Mouse (Mus musculus) left cerebral cortex, adult 18-20 months (tissue): ENCODE data around the gene Tnfsf12. TPM values are rescaled to one million over a fixed set of nuclear protein-coding genes. Genes with fewer than 3 reads are reported as not detected.

Experiments
- DNase-seq, 2 experiments: peaks; one replicate each; pipeline ENCODE4 v3.0.0; 2021 to 2022; ENCODE audit warnings: low spot score in 2 of 2, mixed read lengths in 1 of 2
- microRNA-seq, 2 experiments: library from miRNA; unstranded; fragments of <30 nt; microRNA quantifications; one replicate each; pipeline ENCODE4 v1.2.0; 2021
- total RNA-seq, 2 experiments: library from RNA; stranded (reverse); gene quantifications; 2 replicates each; pipeline ENCODE4 v1.2.3; 2021

Tnfsf12 gene
- total RNA-seq, 2 experiments from 2014 or later, result 11.5 to 12.1 TPM

DNA sequence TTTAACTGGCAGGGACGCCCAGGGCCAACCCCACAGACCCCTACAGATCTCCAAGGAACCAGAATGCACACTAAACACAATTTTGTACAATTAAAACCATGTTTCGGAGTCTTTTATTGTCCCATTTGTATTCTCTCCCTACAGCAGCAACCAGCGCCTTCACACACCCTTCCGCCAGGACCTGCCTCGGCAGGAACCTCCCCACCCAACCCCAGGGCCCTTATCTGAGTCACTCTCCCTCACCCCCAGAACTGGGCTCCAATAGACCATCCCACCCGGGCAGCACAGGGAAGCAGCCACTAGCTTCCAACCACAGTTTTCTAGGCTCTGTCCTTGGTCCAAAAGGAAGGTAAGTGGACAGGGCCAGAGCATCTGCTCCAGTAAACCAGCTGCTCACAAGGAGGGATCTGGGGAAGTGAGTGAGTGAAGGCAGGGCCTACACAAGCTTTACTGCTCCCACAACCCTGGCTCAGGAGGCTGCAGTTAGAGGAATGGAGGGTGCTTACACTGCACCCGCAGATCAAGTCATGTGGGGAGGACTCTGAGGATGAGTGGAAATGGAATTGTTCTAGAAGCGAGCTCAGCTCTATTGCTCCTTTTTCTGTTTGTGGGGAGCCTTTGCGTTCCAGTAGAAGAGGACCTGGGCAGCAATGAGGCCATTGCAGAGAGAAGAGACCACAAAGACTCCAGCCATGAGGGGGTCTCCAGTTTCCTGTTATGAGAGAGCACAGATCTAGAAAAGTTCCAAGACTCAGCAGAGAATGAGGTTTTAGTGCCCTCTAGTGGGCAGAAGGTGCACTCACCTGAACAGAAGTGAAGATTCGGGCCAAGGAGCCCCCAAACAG, 38.8 kb downstream of the Tnfsf12 start:
- DNase-seq, result peak in 1 of 2 experiments; percentile 44

DNA sequence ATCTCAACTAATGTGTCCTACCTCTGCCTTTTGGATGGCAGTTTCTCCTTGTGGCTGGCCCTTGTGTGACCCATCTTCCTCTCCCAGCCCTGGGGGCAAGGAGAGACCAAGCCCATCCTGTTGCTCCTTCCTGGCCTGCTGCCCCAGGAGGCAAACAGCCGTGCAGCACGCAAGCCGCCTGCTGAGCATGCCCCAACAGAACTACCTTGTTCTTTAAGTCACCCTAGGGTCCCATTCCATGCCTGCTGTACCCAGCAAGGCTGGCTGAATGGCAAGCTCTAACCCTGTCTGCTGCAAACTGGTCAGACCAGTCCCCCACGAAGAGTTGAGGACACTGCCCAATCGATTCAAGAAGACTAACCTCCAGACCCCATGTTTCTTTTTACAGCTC, 39.6 kb downstream of the Tnfsf12 start:
- no peak for DNase-seq

DNA sequence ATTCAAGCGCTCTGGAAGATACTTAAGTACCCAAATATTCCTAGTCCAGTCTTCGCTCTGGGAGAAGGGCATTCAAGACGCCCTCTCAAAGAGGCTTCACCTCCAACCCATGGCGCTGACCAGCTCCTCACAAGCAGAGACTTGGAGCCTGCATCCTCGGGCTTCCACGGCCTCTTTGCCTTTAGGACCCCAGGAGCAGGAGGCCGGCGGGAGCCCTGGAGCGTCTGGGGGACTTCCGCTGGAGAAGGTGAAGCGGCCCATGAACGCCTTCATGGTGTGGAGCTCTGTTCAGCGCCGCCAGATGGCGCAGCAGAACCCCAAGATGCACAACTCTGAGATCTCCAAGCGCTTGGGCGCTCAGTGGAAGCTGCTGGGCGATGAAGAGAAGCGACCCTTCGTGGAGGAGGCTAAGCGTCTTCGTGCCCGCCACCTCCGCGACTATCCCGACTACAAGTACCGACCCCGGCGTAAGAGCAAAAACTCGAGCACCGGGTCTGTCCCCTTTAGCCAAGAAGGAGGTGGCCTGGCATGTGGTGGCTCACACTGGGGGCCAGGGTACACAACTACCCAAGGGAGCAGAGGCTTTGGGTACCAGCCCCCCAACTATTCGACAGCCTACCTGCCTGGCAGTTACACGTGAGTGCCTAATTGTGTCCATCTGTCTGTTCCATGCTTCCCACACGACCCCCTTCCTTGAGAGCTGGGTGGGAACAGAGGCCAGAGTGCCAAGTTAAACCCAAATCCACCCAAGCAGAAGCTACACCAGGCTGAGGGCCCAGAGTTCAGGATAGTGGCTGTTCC, 40.2 kb downstream of the Tnfsf12 start, which contains the start of gene Sox15:
Sox15 (plus strand) TSS at position 51 of the 801 bp plus-strand sequence.
- DNase-seq, result peak; percentile 67 to 76

DNA sequence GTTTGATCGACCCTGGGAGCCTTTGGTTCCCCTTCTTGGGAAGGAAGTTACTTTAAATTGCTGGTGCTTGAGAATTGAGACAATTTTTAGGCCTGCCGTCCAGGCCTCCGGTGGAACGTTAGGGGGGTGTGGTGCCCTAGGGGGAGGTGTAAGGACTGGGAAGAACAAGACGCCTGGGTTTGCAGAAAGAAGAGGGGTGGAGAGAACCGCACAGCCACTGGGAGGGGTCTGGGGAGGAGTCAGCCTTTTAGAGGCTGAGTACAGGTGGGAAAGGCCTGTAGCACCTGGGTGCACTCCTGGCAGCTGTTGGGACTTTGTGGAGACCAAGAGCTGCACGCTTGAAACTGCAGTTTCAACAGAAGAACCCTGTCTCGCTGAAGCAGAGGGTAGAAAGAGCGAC, 40.9 kb downstream of the Tnfsf12 start:
- no peak for DNase-seq

DNA sequence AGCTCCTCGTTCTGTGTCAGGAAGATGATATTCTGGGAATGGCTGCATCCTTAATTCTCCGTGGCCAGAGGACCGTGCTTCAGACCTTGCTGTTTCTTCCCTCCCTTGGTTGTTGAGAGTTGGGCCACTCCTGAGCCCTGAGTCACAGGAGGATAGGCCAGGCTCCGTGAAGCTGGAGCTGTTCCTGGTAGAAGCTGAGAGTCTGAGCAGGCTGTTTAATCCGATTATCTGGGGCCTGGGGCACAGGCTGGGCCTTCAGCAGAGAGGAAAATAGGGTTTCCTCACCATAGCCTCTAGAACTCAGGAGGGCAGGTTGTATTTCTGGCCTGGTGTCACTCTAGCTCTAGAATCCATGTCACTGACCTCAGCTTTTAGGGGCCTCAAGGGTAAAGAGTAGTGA, 42.2 kb downstream of the Tnfsf12 start:
- DNase-seq, result no peak

DNA sequence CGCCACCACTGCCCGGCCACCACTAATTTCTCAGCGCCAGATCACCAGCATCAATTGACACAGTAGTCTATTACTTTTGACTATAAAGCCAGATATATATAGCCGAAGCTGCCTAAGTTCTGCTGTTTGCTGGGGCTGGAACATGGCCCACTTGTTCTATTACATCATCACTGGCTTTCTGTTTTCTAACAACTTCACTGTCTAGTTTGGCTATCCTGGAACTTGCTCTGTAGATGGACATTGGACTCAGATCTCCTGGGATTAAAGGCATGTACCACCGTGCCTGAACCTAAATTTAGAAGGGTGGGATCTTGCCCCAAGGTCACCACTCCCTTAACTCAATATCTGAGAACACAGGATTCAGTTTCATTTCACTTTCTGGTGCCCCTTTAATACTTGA, 49.8 kb downstream of the Tnfsf12 start:
- no peak for DNase-seq

Small RNAs within 50 kb of the gene (microRNA-seq; reads per million reads assigned to microRNA genes)
- 6.1 to 10.4 reads per million in 2 experiments for gene Mir1934

Other genes with a start within 250 kb of the Tnfsf12 start
- gene Dnah2, start 146.7 kb downstream of the Tnfsf12 start, total RNA-seq, result 1 to 10 TPM; 2.2 to 3.7 TPM
- 10 to 100 TPM; 51.9 to 65.6 TPM for gene Efnb3, start 135.6 kb downstream of the Tnfsf12 start, total RNA-seq
- 10 to 100 TPM in 1 of 2 experiments, 1 to 10 TPM in 1; 9.2 to 10.7 TPM for gene Wrap53, start 115.6 kb downstream of the Tnfsf12 start, total RNA-seq
- gene Trp53, start 115.5 kb downstream of the Tnfsf12 start, total RNA-seq, result 10 to 100 TPM; 22.9 to 25.9 TPM
- gene Atp1b2, start 89.9 kb downstream of the Tnfsf12 start, total RNA-seq, result 100 to 1,000 TPM; 392 to 424 TPM
- gene Shbg, start 77.9 kb downstream of the Tnfsf12 start, total RNA-seq, result not detected
- 1 to 10 TPM; 8.5 to 9.5 TPM for gene Sat2, start 73.8 kb downstream of the Tnfsf12 start, total RNA-seq
- 100 to 1,000 TPM; 148 TPM for gene Fxr2, start 62.9 kb downstream of the Tnfsf12 start, total RNA-seq
- gene Sox15, start 40.5 kb downstream of the Tnfsf12 start, total RNA-seq, result not detected
- gene Mpdu1, start 33.2 kb downstream of the Tnfsf12 start, total RNA-seq, result 10 to 100 TPM; 47.5 to 58.2 TPM
- 10 to 100 TPM; 15.1 to 15.5 TPM for gene Cd68, start 29.7 kb downstream of the Tnfsf12 start, total RNA-seq
- 100 to 1,000 TPM; 289 to 295 TPM for gene Eif4a1, start 23.4 kb downstream of the Tnfsf12 start, total RNA-seq
- gene Senp3, start 13.8 kb downstream of the Tnfsf12 start, total RNA-seq, result 10 to 100 TPM; 91.4 to 98.7 TPM
- gene Tnfsf13, start 10.1 kb downstream of the Tnfsf12 start, total RNA-seq, result 1 to 10 TPM; 1.6 to 2.9 TPM
- 1 to 10 TPM; 1.7 to 4.1 TPM for gene Tnfsfm13, start 249 bp upstream of the Tnfsf12 start, total RNA-seq
- 10 to 100 TPM; 44.2 to 46.2 TPM for gene Polr2a, start 62.8 kb upstream of the Tnfsf12 start, total RNA-seq
- gene Slc35g3, start 66.1 kb upstream of the Tnfsf12 start, total RNA-seq, result not detected
- gene Zbtb4, start 70.1 kb upstream of the Tnfsf12 start, total RNA-seq, result 100 to 1,000 TPM; 146 to 156 TPM
- gene Chrnb1, start 100.1 kb upstream of the Tnfsf12 start, total RNA-seq, result 1 to 10 TPM; 1.2 TPM
- gene Fgf11, start 106.0 kb upstream of the Tnfsf12 start, total RNA-seq, result 10 to 100 TPM; 17.1 to 18.5 TPM
- gene Tmem102, start 109.8 kb upstream of the Tnfsf12 start, total RNA-seq, result under 1 TPM in 1 of 2 experiments, not detected in 1; 0.26 TPM
- not detected for gene Gm39566, start 119.4 kb upstream of the Tnfsf12 start, total RNA-seq
- gene Spem2, start 122.6 kb upstream of the Tnfsf12 start, total RNA-seq, result not detected
- gene Spem1, start 126.3 kb upstream of the Tnfsf12 start, total RNA-seq, result not detected
- gene Nlgn2, start 141.9 kb upstream of the Tnfsf12 start, total RNA-seq, result 100 to 1,000 TPM; 215 to 224 TPM
- gene Tmem256, start 142.7 kb upstream of the Tnfsf12 start, total RNA-seq, result 100 to 1,000 TPM; 120 to 143 TPM
- gene Plscr3, start 150.5 kb upstream of the Tnfsf12 start, total RNA-seq, result 10 to 100 TPM; 15.6 to 17.7 TPM
- gene Tnk1, start 162.9 kb upstream of the Tnfsf12 start, total RNA-seq, result under 1 TPM in 1 of 2 experiments, not detected in 1; 0.14 TPM
- gene Tmem95, start 182.2 kb upstream of the Tnfsf12 start, total RNA-seq, result not detected
- 1 to 10 TPM; 1.2 to 1.4 TPM for gene Kctd11, start 185.6 kb upstream of the Tnfsf12 start, total RNA-seq
- under 1 TPM in 1 of 2 experiments, not detected in 1; 0.14 TPM for gene Acap1, start 199.7 kb upstream of the Tnfsf12 start, total RNA-seq
- gene 2810408A11Rik, start 205.1 kb upstream of the Tnfsf12 start, total RNA-seq, result under 1 TPM; 0.35 to 0.72 TPM
- 100 to 1,000 TPM; 116 to 118 TPM for gene Neurl4, start 205.2 kb upstream of the Tnfsf12 start, total RNA-seq
- gene Gps2, start 218.0 kb upstream of the Tnfsf12 start, total RNA-seq, result 10 to 100 TPM; 33.0 to 33.4 TPM
- gene Eif5a, start 226.1 kb upstream of the Tnfsf12 start, total RNA-seq, result 100 to 1,000 TPM; 431 to 468 TPM
- gene Ybx2, start 239.9 kb upstream of the Tnfsf12 start, total RNA-seq, result 1 to 10 TPM; 4.6 to 6.5 TPM